Mouse (Mus musculus): ENCODE data around the gene Tma7. TPM values are rescaled to one million over a fixed set of nuclear protein-coding genes. Genes with fewer than 3 reads are reported as not detected.

The Tma7 gene
- polyA plus RNA-seq, 1 experiment = 203 TPM

DNA sequence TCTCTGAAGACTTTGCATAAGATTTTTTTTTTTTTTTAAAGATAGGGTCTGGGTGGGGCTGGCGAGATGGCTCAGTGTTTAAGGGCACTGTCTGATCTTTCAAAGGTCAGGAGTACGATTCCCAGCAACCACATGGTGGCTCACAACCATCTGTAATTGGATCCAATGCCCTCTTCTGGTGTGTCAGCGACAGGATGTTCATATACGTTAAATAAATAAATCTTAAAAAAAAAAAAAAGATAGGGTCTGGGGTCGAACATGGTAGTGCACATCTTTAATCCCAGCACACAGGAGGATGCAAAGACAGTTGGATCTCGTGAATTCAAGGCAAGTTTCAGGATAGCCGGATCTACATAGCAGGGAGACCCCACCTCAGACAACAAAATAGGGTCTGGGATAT is 33.1 kb downstream of the Tma7 start:
- Histone ChIP-seq H3K36me3 (ENCODE audit: control insufficient read depth, insufficient read depth, low read length, poor library complexity, severe bottlenecking) (no peaks in the 10 kb centered on the region), H3K9me3 (replicated peaks; ENCODE audit: control insufficient read depth, insufficient read depth, low read length, poor library complexity, severe bottlenecking) (no peaks in the 10 kb centered on the region), H3K27me3 (ENCODE audit: control insufficient read depth, insufficient read depth, low read length, poor library complexity, severe bottlenecking) (no peaks in the 10 kb centered on the region), H3K4me1 (ENCODE audit: control insufficient read depth, insufficient read depth, low read length) (peaks cover 3% of the 10 kb centered on the region), H3K9ac (ENCODE audit: low read depth, poor library complexity, severe bottlenecking) (peak overlapping the region; percentile 27), H3K4me3 (ENCODE audit: low read depth, low read length) (peak overlapping the region; percentile 20; the same call in 1 of the 2 replicates), H3K27ac (ENCODE audit: insufficient read depth, low read length) (no peak overlapping the region)
- TF ChIP-seq EP300 (IDR thresholded peaks at IDR 0.05; ENCODE audit: insufficient read depth, low read depth, low read length) (no peak), POLR2A (IDR thresholded peaks at IDR 0.05; ENCODE audit: insufficient read depth, low read length) (no peak), CTCF (IDR thresholded peaks at IDR 0.05; ENCODE audit: low read depth, low read length) (no peak)

DNA sequence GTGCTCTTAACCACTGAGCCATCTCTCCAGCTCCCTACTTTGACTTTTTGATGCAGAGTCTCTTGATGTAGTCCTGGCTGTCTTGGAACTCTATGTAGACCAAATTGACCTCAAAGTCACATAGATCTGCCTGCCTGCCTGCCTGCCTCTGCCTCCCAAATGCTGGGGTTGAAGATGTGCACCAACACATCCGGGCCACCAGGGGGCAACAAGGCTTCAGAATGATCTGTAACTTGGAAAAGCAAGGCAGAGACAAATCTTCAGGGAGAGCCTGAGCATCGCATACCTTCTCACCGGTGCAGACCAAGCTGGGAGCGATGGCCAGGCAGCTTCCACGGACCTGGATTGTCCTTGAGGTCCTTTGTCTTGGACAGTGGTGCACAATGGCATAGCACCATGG is 36.1 kb downstream of the Tma7 start:
- no peak overlapping the region for H3K4me3 ChIP-seq (ENCODE audit: low read depth, low read length)
- H3K9me3 ChIP-seq (replicated peaks; ENCODE audit: control insufficient read depth, insufficient read depth, low read length, poor library complexity, severe bottlenecking) = no peaks in the 10 kb centered on the region
- peak; percentile 72 for TF ChIP-seq CTCF (IDR thresholded peaks at IDR 0.05; ENCODE audit: low read depth, low read length)
- TF ChIP-seq POLR2A (IDR thresholded peaks at IDR 0.05; ENCODE audit: insufficient read depth, low read length) = no peak
- no peaks in the 10 kb centered on the region for H3K27me3 ChIP-seq (ENCODE audit: control insufficient read depth, insufficient read depth, low read length, poor library complexity, severe bottlenecking)
- no peaks in the 10 kb centered on the region for H3K4me1 ChIP-seq (ENCODE audit: control insufficient read depth, insufficient read depth, low read length)
- no peak overlapping the region for H3K9ac ChIP-seq (ENCODE audit: low read depth, poor library complexity, severe bottlenecking)
- no peak overlapping the region for H3K27ac ChIP-seq (ENCODE audit: insufficient read depth, low read length)
- H3K36me3 ChIP-seq (ENCODE audit: control insufficient read depth, insufficient read depth, low read length, poor library complexity, severe bottlenecking) = no peaks in the 10 kb centered on the region

DNA sequence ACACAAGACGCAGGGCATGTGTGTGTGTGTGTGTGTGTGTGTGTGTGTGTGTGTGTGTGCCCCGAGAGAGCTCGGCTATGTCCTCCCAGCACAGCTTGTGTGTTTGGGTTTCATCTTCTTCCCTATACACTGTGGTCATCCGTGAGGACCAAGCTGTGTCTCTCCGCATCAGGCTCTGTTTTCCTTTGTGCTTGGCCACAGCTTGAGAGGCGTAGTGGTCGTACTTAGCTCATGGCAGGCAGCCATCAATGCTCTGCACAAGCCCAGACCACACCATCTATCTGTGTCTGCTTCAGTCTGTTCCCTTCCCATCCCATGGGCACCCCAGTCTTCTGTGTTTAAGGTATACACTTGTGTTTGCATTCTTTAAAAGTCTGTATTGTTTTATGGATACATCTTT is 41.0 kb downstream of the Tma7 start:
- no peak overlapping the region for H3K9ac ChIP-seq (ENCODE audit: low read depth, poor library complexity, severe bottlenecking)
- TF ChIP-seq POLR2A (IDR thresholded peaks at IDR 0.05; ENCODE audit: insufficient read depth, low read length) (no peak), CTCF (IDR thresholded peaks at IDR 0.05; ENCODE audit: low read depth, low read length) (no peak), EP300 (IDR thresholded peaks at IDR 0.05; ENCODE audit: insufficient read depth, low read depth, low read length) (no peak)
- H3K4me1 ChIP-seq (ENCODE audit: control insufficient read depth, insufficient read depth, low read length) = no peaks in the 10 kb centered on the region
- H3K36me3 ChIP-seq (ENCODE audit: control insufficient read depth, insufficient read depth, low read length, poor library complexity, severe bottlenecking) = no peaks in the 10 kb centered on the region
- H3K27me3 ChIP-seq (ENCODE audit: control insufficient read depth, insufficient read depth, low read length, poor library complexity, severe bottlenecking) = no peaks in the 10 kb centered on the region
- no peak overlapping the region for H3K27ac ChIP-seq (ENCODE audit: insufficient read depth, low read length)
- no peaks in the 10 kb centered on the region for H3K9me3 ChIP-seq (replicated peaks; ENCODE audit: control insufficient read depth, insufficient read depth, low read length, poor library complexity, severe bottlenecking)
- no peak overlapping the region for H3K4me3 ChIP-seq (ENCODE audit: low read depth, low read length)

DNA sequence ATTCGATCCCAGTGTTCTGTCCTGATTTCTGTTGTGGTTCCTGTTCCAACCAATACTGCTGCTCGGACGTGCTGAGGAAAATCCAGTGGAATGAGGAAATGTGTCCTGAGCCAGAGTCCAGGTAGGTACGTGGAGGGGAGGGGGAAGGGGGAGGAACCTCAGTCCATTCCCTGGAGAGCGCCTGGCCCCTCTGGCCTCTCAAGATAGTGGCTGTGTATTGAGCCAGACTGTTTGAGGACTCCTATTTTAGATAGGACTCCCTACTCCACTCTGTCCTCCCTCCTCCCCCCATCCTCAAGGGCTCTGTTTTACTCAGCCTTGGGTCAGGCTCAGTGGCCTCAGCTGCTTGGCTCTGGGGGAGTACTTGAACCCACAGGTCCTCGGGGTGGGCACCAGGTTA is 41.5 kb downstream of the Tma7 start:
- no peaks in the 10 kb centered on the region for H3K4me1 ChIP-seq (ENCODE audit: control insufficient read depth, insufficient read depth, low read length)
- H3K4me3 ChIP-seq (ENCODE audit: low read depth, low read length) = no peak overlapping the region
- no peaks in the 10 kb centered on the region for H3K36me3 ChIP-seq (ENCODE audit: control insufficient read depth, insufficient read depth, low read length, poor library complexity, severe bottlenecking)

DNA sequence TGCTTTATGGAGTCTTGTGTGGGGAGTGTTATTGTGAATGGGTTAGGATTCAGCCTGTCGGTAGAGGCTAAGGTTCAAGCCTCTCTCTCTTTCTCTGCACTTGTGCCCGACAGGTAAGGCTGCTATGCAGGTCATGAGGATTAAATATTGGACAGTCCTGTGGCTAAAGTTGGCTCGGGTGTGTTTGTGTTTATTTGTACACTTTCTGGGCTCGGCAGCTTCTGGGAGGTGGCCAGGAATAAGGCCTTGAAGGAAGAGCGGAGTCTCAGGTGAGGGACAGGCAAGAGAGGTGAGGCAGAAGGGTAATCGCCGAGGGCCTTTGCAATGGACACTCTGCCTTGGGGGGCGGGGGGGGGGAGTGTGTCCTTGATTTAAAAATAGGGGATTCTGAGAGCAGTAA is 42.2 kb downstream of the Tma7 start:
- no peak overlapping the region for H3K27ac ChIP-seq (ENCODE audit: insufficient read depth, low read length)
- no peaks in the 10 kb centered on the region for H3K36me3 ChIP-seq (ENCODE audit: control insufficient read depth, insufficient read depth, low read length, poor library complexity, severe bottlenecking)
- H3K9me3 ChIP-seq (replicated peaks; ENCODE audit: control insufficient read depth, insufficient read depth, low read length, poor library complexity, severe bottlenecking) = no peaks in the 10 kb centered on the region
- no peak overlapping the region for H3K4me3 ChIP-seq (ENCODE audit: low read depth, low read length)
- H3K9ac ChIP-seq (ENCODE audit: low read depth, poor library complexity, severe bottlenecking) = no peak overlapping the region
- no peaks in the 10 kb centered on the region for H3K4me1 ChIP-seq (ENCODE audit: control insufficient read depth, insufficient read depth, low read length)
- TF ChIP-seq CTCF (IDR thresholded peaks at IDR 0.05; ENCODE audit: low read depth, low read length) = no peak
- no peak for TF ChIP-seq EP300 (IDR thresholded peaks at IDR 0.05; ENCODE audit: insufficient read depth, low read depth, low read length)
- TF ChIP-seq POLR2A (IDR thresholded peaks at IDR 0.05; ENCODE audit: insufficient read depth, low read length) = no peak
- H3K27me3 ChIP-seq (ENCODE audit: control insufficient read depth, insufficient read depth, low read length, poor library complexity, severe bottlenecking) = no peaks in the 10 kb centered on the region

More for the DNA sequence above, 41.5 kb downstream of the Tma7 start:
- no peaks in the 10 kb centered on the region for H3K9me3 ChIP-seq (replicated peaks; ENCODE audit: control insufficient read depth, insufficient read depth, low read length, poor library complexity, severe bottlenecking)
- H3K27ac ChIP-seq (ENCODE audit: insufficient read depth, low read length) = no peak overlapping the region
- no peaks in the 10 kb centered on the region for H3K27me3 ChIP-seq (ENCODE audit: control insufficient read depth, insufficient read depth, low read length, poor library complexity, severe bottlenecking)
- TF ChIP-seq CTCF (IDR thresholded peaks at IDR 0.05; ENCODE audit: low read depth, low read length) (no peak), EP300 (IDR thresholded peaks at IDR 0.05; ENCODE audit: insufficient read depth, low read depth, low read length) (no peak), POLR2A (IDR thresholded peaks at IDR 0.05; ENCODE audit: insufficient read depth, low read length) (no peak)
- no peak overlapping the region for H3K9ac ChIP-seq (ENCODE audit: low read depth, poor library complexity, severe bottlenecking)

DNA sequence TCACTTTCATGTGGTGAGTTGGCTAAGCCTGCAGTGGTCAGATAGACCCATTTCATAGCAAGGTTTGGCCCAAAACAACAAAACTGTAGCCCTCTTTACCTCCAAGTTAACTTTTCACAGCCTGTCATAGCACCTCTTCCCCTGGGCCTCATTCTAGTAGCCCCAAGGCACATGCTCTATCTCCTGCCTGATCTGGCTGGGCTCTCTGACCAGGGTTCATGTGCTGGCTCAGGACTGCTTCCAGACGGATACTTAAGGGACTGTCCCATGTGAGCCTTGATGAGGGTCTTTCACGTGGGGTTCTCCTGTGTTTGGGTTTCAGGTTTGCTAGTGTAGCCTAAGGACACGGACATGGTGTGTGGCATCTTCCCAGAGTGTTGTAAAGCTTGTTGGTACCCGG is 42.7 kb downstream of the Tma7 start:
- no peak overlapping the region for H3K4me3 ChIP-seq (ENCODE audit: low read depth, low read length)
- no peak overlapping the region for H3K9ac ChIP-seq (ENCODE audit: low read depth, poor library complexity, severe bottlenecking)
- H3K27me3 ChIP-seq (ENCODE audit: control insufficient read depth, insufficient read depth, low read length, poor library complexity, severe bottlenecking) = no peaks in the 10 kb centered on the region
- TF ChIP-seq EP300 (IDR thresholded peaks at IDR 0.05; ENCODE audit: insufficient read depth, low read depth, low read length) = no peak
- TF ChIP-seq POLR2A (IDR thresholded peaks at IDR 0.05; ENCODE audit: insufficient read depth, low read length) = no peak
- TF ChIP-seq CTCF (IDR thresholded peaks at IDR 0.05; ENCODE audit: low read depth, low read length) = no peak
- H3K9me3 ChIP-seq (replicated peaks; ENCODE audit: control insufficient read depth, insufficient read depth, low read length, poor library complexity, severe bottlenecking) = no peaks in the 10 kb centered on the region
- H3K36me3 ChIP-seq (ENCODE audit: control insufficient read depth, insufficient read depth, low read length, poor library complexity, severe bottlenecking) = no peaks in the 10 kb centered on the region
- H3K4me1 ChIP-seq (ENCODE audit: control insufficient read depth, insufficient read depth, low read length) = no peaks in the 10 kb centered on the region
- no peak overlapping the region for H3K27ac ChIP-seq (ENCODE audit: insufficient read depth, low read length)

Data from ES-Bruce4 (cell line).